Mouse (Mus musculus): ENCODE measurements around the gene Kif14. TPM values are rescaled to one million over a fixed set of nuclear protein-coding genes. Genes with fewer than 3 reads are reported as not detected.

Gene Kif14
- total and polyA plus RNA-seq, 3 experiments: 6.5 to 15.8 TPM; not detected in 1

DNA sequence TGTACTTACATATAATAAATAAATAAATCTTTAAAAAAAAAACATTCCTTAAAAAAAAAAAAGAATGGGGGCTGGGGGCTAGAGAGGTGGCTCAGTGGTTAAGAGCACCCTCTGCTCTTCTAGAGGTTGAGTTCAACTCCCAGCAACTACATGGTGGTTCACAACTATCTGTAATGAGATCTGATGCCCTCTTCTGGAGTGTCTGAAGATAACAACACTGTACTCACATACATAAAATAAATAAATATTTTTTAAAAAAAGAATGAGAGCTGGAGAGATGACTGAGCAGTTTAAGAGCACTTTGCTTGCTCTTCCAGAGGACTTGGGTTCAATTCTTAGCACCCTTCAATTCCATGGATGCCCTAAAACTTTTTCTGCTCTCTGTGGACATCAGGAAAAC is 975 bp upstream of the Kif14 start:
- Histone ChIP-seq H3K9me3 (replicated peaks; ENCODE audit: insufficient read depth, low read length) (no peaks in the 10 kb centered on the region), H3K27ac (ENCODE audit: control insufficient read depth, low read depth, low read length) (no peak overlapping the region), H3K4me3 (ENCODE audit: control insufficient read depth in 1 of 2, insufficient read depth in 1 of 2, low read depth in 2 of 2, low read length in 2 of 2) (no peak overlapping the region), H3K9ac (ENCODE audit: control insufficient read depth, low read depth, low read length, poor library complexity, severe bottlenecking) (no peak overlapping the region), H3K36me3 (ENCODE audit: control insufficient read depth in 1 of 2, insufficient read depth in 2 of 2, low read length in 2 of 2) (peaks cover 7 to 12% of the 10 kb centered on the region in 2 experiments), H3K79me2 (ENCODE audit: control insufficient read depth, insufficient read depth, low read length, poor library complexity) (peaks cover 23% of the 10 kb centered on the region), H3K4me1 (ENCODE audit: control insufficient read depth in 1 of 2, insufficient read depth in 2 of 2, low read length in 2 of 2) (peaks cover 4 to 11% of the 10 kb centered on the region in 2 experiments), H3K27me3 (ENCODE audit: control insufficient read depth in 1 of 2, insufficient read depth in 2 of 2, low read length in 2 of 2) (no peaks in the 10 kb centered on the region)
- TF ChIP-seq MAZ (IDR thresholded peaks at IDR 0.05; ENCODE audit: low read depth, low read length) (no peak), TCF12 (IDR thresholded peaks at IDR 0.05; ENCODE audit: low read depth, low read length) (no peak)
- no peak for DNase-seq (ENCODE audit: low read depth, low spot score)

- Histone ChIP-seq H3K79me2 (ENCODE audit: control insufficient read depth, insufficient read depth, low read length, poor library complexity) (peaks cover 23% of the 10 kb centered on the region), H3K4me1 (ENCODE audit: control insufficient read depth in 1 of 2, insufficient read depth in 2 of 2, low read length in 2 of 2) (peaks cover 4 to 11% of the 10 kb centered on the region in 2 experiments), H3K36me3 (ENCODE audit: control insufficient read depth in 1 of 2, insufficient read depth in 2 of 2, low read length in 2 of 2) (peaks cover 13 to 16% of the 10 kb centered on the region in 2 experiments), H3K4me3 (ENCODE audit: control insufficient read depth in 1 of 2, insufficient read depth in 1 of 2, low read depth in 2 of 2, low read length in 2 of 2) (no peak overlapping the region), H3K9ac (ENCODE audit: control insufficient read depth, low read depth, low read length, poor library complexity, severe bottlenecking) (no peak overlapping the region), H3K9me3 (replicated peaks; ENCODE audit: insufficient read depth, low read length) (no peaks in the 10 kb centered on the region), H3K27me3 (ENCODE audit: control insufficient read depth in 1 of 2, insufficient read depth in 2 of 2, low read length in 2 of 2) (no peaks in the 10 kb centered on the region), H3K27ac (ENCODE audit: control insufficient read depth, low read depth, low read length) (no peak overlapping the region)
- no peak for DNase-seq (ENCODE audit: low read depth, low spot score)
- no peak for TF ChIP-seq TBP (IDR thresholded peaks at IDR 0.05; ENCODE audit: low read depth, low read length)
- TF ChIP-seq SMC3 (IDR thresholded peaks at IDR 0.05; ENCODE audit: low read depth, low read length): no peak
- no peak for TF ChIP-seq ETS1 (IDR thresholded peaks at IDR 0.05; ENCODE audit: low read depth, low read length)
- no peak for TF ChIP-seq RAD21 (IDR thresholded peaks at IDR 0.05; ENCODE audit: low read depth, low read length)
- no peak for TF ChIP-seq CHD1 (IDR thresholded peaks at IDR 0.05; ENCODE audit: low read depth, low read length)
- TF ChIP-seq USF1 (IDR thresholded peaks at IDR 0.05; ENCODE audit: low read depth, low read length): no peak
- no peak for TF ChIP-seq MAZ (IDR thresholded peaks at IDR 0.05; ENCODE audit: low read depth, low read length)
- no peak for TF ChIP-seq POLR2AphosphoS5 (IDR thresholded peaks at IDR 0.05; ENCODE audit: borderline replicate concordance, low read depth, low read length)
- no peak for TF ChIP-seq ZC3H11A (IDR thresholded peaks at IDR 0.05; ENCODE audit: low read depth, low read length)
- TF ChIP-seq E2F4 (IDR thresholded peaks at IDR 0.05; ENCODE audit: borderline replicate concordance, low read depth, low read length): no peak
- no peak for TF ChIP-seq HCFC1 (IDR thresholded peaks at IDR 0.05; ENCODE audit: low read depth, low read length)
Measured at GRCm38 (mm10) chr1:136469408-136469807, 3.3 kb downstream of the Kif14 start.

DNA sequence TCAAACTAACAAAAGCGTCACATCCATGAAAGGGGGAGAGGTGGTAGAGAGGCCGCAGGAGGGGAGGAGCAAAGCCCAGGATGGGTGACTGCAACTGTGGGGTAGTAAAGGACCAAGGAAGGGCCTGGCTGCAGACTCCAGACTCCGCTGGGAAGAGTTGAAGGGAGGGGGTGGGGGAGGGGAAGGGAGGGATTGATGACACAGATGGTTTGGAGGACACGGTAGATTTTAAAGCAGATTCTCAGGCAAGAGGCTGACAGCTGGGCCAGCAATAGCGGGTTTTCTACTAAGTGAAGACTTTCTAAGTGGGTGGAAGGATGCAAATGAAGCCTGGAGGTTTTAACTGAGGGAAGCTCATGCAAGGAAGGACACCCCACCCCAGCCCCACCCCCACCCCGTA is 4.3 kb downstream of the Kif14 start:
- no peak for TF ChIP-seq TBP (IDR thresholded peaks at IDR 0.05; ENCODE audit: low read depth, low read length)
- TF ChIP-seq SMC3 (IDR thresholded peaks at IDR 0.05; ENCODE audit: low read depth, low read length): no peak
- no peak for TF ChIP-seq CHD1 (IDR thresholded peaks at IDR 0.05; ENCODE audit: low read depth, low read length)
- TF ChIP-seq NELFE (IDR thresholded peaks at IDR 0.05; ENCODE audit: low read depth, low read length): no peak
- Histone ChIP-seq H3K27ac (ENCODE audit: control insufficient read depth, low read depth, low read length) (no peak overlapping the region), H3K4me3 (ENCODE audit: control insufficient read depth in 1 of 2, insufficient read depth in 1 of 2, low read depth in 2 of 2, low read length in 2 of 2) (no peak overlapping the region), H3K36me3 (ENCODE audit: control insufficient read depth in 1 of 2, insufficient read depth in 2 of 2, low read length in 2 of 2) (peaks cover 13 to 17% of the 10 kb centered on the region in 2 experiments), H3K4me1 (ENCODE audit: control insufficient read depth in 1 of 2, insufficient read depth in 2 of 2, low read length in 2 of 2) (peaks cover 4 to 11% of the 10 kb centered on the region in 2 experiments), H3K9ac (ENCODE audit: control insufficient read depth, low read depth, low read length, poor library complexity, severe bottlenecking) (no peak overlapping the region), H3K27me3 (ENCODE audit: control insufficient read depth in 1 of 2, insufficient read depth in 2 of 2, low read length in 2 of 2) (no peaks in the 10 kb centered on the region), H3K9me3 (replicated peaks; ENCODE audit: insufficient read depth, low read length) (no peaks in the 10 kb centered on the region), H3K79me2 (ENCODE audit: control insufficient read depth, insufficient read depth, low read length, poor library complexity) (peaks cover 23% of the 10 kb centered on the region)
- DNase-seq (ENCODE audit: low read depth, low spot score): no peak
